Mouse (Mus musculus) kidney, adult 18-20 months (tissue): ENCODE data around the gene Cldn11.

Experiments used
- DNase-seq: peaks from one replicate; pipeline ENCODE4 v3.0.0; 2021

Gene Cldn11

GRCm38 (mm10) chr3:31161336-31161735 is 11.6 kb downstream of the Cldn11 start:
- no peak for DNase-seq

- no peak for DNase-seq
Measured at GRCm38 (mm10) chr3:31162860-31163259, 13.1 kb downstream of the Cldn11 start.

GRCm38 (mm10) chr3:31165803-31166202 is 16.1 kb downstream of the Cldn11 start:
- no peak for DNase-seq

DNA sequence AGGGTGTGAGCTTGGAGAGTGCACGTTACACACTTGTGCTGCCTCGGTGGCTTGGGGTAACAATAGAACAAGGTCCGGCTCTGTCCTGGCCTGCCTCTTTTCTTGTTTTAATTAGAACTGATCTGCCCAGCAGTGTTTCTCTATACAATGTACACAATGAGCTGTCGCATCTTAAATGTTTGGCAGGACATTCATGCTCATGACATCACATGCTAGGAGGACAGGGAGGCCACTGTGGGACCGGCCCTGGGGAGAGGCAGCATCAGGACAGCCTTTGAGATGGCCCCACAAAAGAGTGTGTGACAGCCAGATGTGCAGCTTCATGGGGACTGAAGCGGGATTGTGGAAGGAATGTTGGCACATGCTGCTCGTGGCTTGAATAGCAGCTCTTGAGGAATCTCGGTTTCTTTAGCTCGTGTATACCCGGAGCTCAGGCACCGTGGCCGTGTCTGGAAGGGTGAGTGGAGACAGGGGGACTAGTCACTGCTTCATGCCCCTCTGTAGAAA is 16.7 kb downstream of the Cldn11 start:
- DNase-seq = no peak

- no peak for DNase-seq
Measured at GRCm38 (mm10) chr3:31190342-31190741, 40.6 kb downstream of the Cldn11 start.

DNA sequence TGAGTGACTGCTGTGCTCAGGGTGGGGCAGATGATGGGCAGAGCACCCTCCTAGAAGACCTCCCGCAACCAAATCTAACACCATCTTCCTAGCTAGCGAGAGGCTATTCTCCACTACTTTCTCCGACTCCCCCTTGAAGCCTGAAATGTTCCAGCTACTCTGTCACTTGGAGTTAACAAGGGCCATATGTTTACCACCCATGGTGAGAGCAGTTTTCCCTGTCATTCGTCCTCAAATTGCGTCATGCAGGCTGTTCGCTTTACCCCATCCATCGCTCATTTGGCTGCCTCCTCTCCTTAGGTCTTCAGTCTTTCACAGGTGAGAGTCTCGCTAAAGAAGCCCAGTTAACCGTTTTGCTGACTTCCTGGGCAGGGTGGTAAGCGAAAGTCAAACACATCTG is 41.7 kb downstream of the Cldn11 start:
- DNase-seq = no peak

GRCm38 (mm10) chr3:31199162-31199877 is 49.6 kb downstream of the Cldn11 start:
- DNase-seq = no peak

DNA sequence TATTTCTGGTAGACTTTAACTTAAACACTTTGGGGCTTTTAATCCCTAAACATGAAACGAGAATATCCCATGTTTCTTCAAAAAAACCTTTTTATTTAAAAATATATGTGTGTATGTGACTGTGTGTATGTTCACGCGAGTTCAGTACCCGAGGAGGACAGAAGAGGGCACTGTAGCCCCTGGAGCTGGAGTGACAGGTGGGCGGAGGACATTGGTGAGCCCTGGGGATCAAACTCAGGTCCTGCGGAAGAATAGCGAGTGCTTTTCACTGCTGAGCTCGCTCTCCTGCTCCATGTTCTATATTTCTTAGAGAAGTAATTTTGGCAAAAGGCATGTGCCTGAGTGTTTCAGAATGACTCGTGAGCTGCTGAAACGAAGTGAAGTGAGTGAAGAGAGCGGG is 54.2 kb downstream of the Cldn11 start:
- DNase-seq = no peak

DNA sequence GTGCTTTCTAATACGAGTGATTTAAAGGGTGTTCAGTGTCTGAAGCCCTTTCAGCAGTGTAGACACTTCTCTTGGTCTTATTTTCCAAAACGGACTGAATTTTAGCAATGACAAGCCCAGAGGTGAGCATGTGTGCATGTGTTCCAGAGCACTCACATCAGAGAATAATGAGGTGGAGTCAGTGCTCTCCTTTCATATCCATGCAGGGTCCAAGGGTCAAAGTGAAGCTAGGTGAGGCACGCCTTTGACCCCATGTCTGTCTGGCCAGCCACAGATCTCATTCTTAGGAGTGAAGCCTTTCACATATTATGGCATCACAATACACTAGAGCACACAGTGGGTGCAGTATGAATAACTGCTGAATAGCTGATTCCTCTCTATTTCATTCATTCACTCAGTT is 55.4 kb downstream of the Cldn11 start:
- DNase-seq = no peak

DNA sequence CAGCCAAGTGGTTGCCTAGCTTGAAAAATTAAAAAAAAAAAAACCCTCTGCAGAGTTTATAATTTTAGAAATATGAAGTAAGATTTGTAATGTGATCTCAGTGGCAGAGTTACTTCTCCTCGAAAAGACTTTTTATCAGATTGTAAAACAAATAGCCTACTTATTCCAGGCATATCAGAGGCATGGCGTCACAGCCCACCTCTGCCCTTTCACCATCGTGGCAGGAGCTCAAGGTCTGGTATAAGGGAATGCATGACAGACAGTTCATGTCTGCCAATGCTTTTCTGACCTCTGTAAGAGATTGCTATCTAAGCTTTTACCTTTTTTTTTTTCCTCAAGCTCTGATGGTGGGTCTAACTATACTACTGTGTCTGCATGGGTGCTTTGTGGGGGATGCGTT is 58.3 kb downstream of the Cldn11 start:
- DNase-seq = no peak

DNA sequence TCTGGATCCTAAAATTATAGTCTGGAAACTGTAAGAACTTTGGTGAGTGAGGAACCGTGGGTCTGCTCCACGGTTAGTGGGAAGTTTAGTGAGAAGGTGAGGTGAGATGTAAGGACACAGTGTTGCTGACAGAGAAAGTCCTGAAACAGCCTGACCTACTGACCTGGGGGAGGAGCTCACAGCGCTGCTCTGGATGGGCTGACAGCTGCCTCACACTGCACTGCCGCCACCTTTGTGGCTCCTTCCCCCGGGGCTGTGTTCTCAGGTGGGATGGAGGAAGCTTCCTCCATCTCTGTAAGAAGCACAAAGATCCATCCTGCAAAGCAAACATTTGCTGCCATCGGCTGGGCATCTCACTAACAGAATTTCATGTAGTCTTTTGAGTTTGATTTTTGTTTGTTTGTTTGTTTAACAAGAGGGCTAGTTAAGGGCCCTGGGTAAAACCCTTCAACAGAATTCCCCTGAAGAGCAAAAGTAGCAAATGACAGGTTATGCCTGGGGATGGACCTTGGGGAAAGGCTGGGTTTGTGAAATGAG is 58.8 kb downstream of the Cldn11 start:
- no peak for DNase-seq

DNA sequence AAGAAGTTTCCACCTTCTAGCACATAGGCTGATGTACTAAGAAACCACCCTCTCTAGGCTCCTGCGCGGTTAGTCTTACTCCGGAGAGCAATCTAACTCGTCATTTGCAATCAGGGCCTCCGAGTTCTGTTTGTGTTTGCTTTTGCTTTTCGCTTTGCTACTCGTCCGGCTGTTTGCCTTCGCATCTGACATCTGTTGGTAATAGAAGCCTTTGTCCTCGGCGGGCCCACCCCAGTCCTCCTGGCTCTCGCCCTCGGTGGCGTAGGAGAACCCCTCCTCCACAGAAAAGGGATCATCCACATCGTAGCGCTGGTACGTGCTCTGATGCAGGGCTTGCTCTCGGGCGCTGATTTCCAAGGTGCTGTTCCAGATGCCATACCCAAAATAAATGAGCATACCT is 59.3 kb downstream of the Cldn11 start:
- no peak for DNase-seq

DNA sequence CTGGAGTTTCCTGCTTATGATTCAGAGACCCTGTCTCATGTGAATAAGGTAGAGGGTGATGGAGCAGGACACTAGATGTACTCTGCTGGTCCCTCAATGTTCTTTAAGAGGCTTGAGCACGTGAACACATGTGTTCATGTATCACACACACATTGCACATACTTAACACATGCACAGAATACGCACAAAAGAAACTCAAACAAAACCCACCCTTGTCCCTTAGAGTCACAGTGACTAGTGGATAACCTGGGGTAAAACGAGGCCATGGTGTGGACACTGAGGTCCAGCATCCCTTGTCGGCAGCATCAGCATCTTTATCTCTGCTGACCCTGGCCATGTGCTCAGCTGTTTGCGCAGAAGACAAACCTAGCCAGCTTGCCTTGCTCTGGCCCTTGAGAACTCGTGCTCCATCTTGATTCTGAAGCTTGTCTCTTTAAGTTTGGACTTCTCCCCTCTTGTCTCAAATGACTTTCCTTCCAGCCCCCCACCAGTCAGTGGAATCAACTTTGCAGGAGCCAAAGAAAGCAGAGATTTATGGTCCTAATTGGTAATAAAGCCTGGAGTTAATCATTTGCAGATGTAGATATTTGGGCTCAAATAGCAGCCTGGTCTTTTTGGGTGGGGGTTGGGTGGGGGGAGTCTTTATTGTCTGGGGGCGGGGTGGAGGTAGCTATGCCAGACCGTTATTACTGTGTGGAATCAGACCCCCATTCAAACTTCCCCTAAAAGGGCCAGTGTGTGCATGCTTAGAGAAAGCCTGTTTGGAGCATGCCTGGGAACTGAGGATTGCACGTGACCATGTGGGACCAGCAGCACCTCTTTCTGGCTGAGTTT is 62.7 kb downstream of the Cldn11 start:
- DNase-seq = no peak

DNA sequence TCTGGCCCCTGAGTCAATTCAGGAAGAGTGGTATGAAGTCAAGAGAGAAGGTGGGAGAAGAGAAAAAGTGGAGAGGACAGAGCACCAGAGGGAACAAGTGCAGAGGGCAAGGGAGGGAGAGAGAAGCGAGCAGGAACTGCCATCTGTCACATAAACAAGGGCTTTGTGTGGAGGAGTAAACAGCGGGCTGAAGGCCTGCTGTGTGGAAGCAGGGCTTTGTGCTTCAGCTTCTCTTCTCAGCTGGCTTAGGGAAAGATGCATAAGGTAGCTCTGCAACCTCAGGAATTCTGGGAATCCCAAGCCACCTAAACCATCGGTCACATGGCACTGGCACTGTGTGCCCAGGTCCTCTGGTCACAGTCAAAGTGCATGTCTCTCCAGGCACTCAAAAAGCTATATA is 64.1 kb downstream of the Cldn11 start:
- DNase-seq = no peak
